Mouse (Mus musculus) brain, embryonic 14.5 days (tissue): ENCODE results near the gene Aass.

Experiments used
- CTCF ChIP-seq: fragments of 200-500 bp; IDR thresholded peaks from 2 replicates; pipeline ENCODE4 v1.5.1; 2012; ENCODE audit warnings: inconsistent platforms, mild to moderate bottlenecking, moderate library complexity, borderline replicate concordance; ENCODE audit not compliant: insufficient read depth, insufficient read length; ENCODE audit errors: extremely low read depth
- POLR2A ChIP-seq: fragments of 200-500 bp; IDR thresholded peaks from 2 replicates; pipeline ENCODE4 v1.6.1; 2012; ENCODE audit warnings: mild to moderate bottlenecking, inconsistent platforms, borderline replicate concordance; ENCODE audit not compliant: poor library complexity, insufficient read depth, insufficient read length, severe bottlenecking; ENCODE audit errors: extremely low read depth

- TF ChIP-seq POLR2A (no peak), CTCF (no peak)
Observed at GRCm38 (mm10) chr6:23129201-23129600, 3.6 kb downstream of the Aass start.
